Mouse (Mus musculus): Measurements from ENCODE around the gene Lhb. TPM values are rescaled to one million over a fixed set of nuclear protein-coding genes. Genes with fewer than 3 reads are reported as not detected.
"Not testable (repeated sequence)": the region's sequence is repeated elsewhere in the genome, so short reads cannot be mapped to it uniquely, and the experiment has no call there.

Gene Lhb
- total RNA-seq, 2 experiments from 2014 or later, result not detected

DNA sequence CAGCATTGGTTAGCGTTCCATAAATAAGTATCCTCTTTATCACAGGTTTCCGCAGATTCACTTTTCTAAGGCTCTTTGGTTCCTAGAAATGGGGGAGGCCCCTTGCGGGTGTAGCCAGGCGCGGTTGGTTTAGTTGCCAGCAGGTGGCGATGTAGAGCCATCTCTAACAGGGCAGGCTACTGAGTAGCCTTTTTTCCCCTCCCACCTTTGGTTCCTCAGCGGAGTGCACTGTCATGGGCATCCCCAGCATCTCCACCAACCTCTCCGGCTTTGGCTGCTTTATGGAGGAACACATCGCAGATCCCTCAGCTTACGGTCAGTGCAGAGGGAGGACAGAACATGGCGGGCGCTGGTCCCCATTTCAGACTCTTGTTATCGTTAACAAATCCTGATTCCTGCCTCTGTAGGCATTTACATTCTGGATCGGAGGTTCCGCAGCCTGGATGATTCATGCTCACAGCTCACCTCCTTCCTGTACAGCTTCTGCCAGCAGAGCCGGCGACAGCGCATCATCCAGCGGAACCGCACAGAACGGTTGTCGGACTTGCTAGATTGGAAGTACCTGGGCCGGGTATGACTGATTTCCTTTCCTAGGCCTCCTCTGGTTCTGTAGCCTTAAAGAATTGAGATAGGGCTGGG is 30.8 kb downstream of the Lhb start:
- intact Hi-C loops (cut with DNase I), result no loop called here

DNA sequence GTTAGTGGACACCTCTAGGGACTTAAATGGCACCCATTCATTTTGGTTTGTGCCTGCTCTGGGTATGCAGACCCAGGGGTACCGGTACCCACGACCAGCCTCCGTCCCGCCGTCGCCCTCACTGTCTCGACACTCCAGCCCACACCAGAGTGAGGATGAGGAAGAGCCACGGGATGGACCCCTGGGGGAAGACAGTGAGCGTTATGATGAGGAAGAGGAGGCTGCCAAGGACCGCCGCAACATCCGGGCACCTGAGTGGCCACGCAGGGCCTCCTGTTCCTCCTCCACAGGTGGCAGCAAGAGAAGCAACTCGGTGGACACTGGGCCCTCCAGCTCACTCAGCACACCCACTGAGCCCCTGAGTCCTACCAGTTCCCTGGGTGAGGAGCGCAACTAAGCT is 34.4 kb downstream of the Lhb start:
- intact Hi-C loops (cut with DNase I), result no loop called here
- DNase-seq, result no peak

More for the DNA sequence above, 30.8 kb downstream of the Lhb start:
- DNase-seq, result peak; percentile 87

- intact Hi-C loops (cut with DNase I), result no loop called here
- DNase-seq, result no peak
Observed at GRCm38 (mm10) chr7:45455932-45456696, 35.5 kb downstream of the Lhb start.

DNA sequence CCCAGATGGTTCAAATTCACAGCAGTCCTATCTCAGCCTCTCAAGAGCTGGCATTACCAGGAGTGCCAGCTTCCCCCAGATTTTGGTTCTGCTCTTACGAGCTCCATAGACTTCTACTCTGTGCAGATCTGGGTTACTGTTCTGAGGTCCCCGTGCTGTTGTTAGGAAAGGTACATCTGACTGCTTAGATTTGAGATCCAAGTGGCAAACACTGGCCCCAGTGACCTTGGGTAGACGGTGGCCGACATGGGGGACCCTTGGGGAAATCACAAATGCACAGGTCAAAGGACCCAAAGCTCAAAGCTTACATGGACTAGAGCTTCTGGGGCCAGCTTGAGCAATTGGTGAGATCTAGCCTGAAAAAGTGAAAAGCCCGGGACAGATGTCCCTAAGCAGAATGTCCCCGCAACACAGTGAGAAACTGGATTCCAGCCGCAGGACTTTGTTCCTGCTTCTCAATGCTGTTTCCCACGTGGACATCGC is 36.1 kb downstream of the Lhb start:
- intact Hi-C loops (cut with DNase I), result no loop called here
- no peak for DNase-seq

GRCm38 (mm10) chr7:45457204-45458060 is 36.8 kb downstream of the Lhb start:
- DNase-seq, result no peak
- intact Hi-C loops (cut with DNase I), result no loop called here

- intact Hi-C loops (cut with DNase I), result no loop called here
- DNase-seq, result peak; percentile 93
Observed at GRCm38 (mm10) chr7:45458748-45459563, 38.3 kb downstream of the Lhb start.

GRCm38 (mm10) chr7:45459564-45460140 is 39.0 kb downstream of the Lhb start, which contains the start of gene Ftl1:
Gene Ftl1, minus strand, starts transcription at chr7:45459884.
- intact Hi-C loops (cut with DNase I), result not testable (repeated sequence)
- DNase-seq, result peak; percentile 99

DNA sequence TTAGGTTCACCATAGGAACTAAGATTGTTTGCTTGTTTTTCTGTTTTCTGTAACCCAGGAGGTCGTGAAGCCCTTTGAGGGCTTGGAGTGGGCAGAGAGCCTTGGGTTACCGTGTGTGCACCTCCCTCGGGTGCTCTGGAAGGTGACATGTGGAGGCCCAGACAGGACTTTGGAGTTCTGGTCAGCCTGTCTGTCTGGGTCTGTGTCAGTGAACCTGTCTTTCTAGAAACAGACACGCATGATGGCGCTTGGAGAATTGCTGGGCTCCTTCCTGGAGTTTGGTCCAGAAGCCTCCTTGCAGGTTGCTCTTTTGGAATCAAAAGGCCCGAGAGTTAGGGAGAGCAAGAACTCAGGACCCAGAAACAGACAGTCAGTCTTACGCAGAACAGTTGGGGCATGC is 39.8 kb downstream of the Lhb start:
- intact Hi-C loops (cut with DNase I), result no loop called here
- DNase-seq, result no peak

DNA sequence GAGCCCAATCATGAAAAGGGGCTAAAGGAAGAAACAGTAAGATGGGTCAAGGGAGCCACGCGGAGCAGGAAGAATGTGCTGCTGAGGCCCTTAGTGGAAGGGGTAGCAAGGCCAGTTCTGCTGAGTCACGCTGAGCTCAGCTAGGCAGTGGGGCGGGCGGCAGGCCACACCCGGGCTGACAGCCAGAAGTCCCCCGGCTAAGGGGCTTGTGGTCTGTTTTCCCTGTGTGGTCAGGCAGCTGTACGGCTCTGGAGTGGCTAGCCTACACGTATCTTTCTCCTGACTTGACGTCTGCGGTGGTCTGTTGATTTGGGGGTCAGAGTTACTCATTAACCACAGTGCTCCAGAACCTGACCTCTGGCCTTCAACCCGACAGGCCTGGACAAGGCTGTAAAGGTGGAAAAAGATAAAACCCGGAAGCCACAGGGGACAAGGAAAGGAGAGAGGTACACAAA is 40.3 kb downstream of the Lhb start:
- intact Hi-C loops (cut with DNase I), result no loop called here
- peak; percentile 73 for DNase-seq

GRCm38 (mm10) chr7:45461326-45461725 is 40.7 kb downstream of the Lhb start:
- DNase-seq, result no peak
- intact Hi-C loops (cut with DNase I), result no loop called here

DNA sequence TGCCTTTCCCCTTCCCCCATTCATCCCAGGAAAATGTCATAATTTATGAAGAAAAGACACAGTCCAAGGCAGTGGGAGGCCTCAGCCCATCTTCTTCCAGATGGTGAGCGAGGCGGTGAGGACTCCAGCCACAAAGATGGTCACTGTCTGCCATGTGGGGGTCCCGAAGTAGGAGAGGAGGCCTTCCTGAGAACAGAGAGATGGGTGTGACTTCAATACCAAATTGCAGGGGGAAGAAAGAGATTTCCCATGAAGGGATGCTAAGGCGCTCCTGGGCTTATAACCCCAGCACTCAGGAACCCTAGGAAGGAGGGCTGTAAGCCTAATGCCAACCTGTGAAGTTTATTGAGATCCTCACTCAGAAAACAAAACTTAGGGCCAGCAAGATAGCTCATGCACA is 41.2 kb downstream of the Lhb start:
- DNase-seq, result no peak
- intact Hi-C loops (cut with DNase I), result no loop called here

GRCm38 (mm10) chr7:45462325-45462724 is 41.7 kb downstream of the Lhb start:
- DNase-seq, result no peak
- intact Hi-C loops (cut with DNase I), result no loop called here

DNA sequence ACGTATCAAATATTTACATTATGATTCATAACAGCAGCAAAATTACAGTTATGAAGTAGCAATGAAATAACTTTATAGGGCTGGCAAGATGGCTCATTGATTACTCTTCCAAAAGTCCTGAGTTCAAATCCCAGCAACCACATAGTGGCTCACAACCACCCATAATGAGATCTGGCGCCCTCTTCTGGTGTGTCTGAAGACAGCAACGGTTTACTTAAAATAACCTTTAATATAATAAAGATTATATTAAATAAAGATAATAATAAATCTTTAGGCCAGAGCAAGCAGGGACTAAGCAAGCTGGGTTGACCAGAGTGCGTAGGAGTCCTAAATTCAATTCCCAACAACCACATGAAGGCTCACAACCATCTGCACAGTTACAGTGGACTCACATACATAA is 42.2 kb downstream of the Lhb start:
- intact Hi-C loops (cut with DNase I), result not testable (repeated sequence)

DNA sequence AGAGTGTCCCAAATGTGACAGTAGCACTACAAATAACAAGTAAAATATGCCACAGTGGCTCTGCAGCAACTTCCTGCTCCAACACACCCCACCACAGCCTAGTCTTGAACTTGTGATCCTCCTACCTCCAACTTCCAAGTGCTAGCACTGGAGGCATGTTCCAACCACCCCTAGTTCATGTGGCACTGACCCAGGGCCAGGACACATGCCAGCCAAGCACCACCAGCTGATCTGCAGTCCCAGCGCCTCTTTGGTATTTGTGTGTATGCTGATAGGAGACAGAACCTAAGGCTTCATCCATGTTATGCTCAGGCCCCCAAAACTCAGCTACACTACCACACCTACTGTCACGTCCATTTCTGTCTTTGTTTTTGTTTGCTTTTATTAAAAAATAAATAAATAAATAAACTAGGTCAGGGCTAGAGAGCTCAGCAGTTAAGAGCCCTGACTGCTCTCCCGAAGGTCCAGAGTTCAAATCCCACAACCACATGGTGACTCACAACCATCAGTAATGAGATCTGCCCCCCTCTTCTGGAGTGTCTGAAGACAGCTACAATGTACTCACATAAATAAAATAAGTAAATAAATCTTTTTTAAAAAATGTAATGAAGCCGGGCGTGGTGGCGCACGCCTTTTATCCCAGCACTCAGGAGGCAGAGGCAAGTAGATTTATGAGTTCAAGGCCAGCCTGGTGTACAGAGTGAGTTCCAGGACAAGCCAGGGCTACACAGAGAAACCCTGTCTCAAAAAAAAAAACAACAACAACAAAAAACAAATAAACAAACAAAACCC is 43.6 kb downstream of the Lhb start:
- no peak for DNase-seq
- intact Hi-C loops (cut with DNase I), result no loop called here

More for the DNA sequence above, 42.2 kb downstream of the Lhb start:
- DNase-seq, result not testable (repeated sequence)

DNA sequence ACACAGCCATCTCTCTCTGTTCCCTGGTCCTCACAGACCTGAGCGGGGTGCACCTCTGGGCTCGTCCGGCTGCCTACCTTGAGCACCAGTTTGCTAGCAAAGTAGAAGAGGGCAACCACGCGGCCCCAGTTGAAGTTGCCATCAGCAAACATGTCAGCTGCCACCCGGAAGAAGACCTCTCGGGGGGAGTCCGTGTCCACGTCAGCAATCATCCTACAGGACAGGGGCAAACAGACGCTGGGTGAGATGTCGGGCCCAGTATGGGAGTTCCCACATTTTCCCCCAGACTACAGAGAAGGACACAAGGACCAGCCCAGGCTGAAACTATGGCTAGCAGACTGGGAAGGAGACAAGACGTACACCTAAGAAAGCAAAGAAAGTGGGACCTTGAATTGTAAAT is 44.5 kb downstream of the Lhb start:
- no peak for DNase-seq
- intact Hi-C loops (cut with DNase I), result no loop called here

- intact Hi-C loops (cut with DNase I), result no loop called here
- no peak for DNase-seq
Observed at GRCm38 (mm10) chr7:45465549-45465948, 44.9 kb downstream of the Lhb start.

DNA sequence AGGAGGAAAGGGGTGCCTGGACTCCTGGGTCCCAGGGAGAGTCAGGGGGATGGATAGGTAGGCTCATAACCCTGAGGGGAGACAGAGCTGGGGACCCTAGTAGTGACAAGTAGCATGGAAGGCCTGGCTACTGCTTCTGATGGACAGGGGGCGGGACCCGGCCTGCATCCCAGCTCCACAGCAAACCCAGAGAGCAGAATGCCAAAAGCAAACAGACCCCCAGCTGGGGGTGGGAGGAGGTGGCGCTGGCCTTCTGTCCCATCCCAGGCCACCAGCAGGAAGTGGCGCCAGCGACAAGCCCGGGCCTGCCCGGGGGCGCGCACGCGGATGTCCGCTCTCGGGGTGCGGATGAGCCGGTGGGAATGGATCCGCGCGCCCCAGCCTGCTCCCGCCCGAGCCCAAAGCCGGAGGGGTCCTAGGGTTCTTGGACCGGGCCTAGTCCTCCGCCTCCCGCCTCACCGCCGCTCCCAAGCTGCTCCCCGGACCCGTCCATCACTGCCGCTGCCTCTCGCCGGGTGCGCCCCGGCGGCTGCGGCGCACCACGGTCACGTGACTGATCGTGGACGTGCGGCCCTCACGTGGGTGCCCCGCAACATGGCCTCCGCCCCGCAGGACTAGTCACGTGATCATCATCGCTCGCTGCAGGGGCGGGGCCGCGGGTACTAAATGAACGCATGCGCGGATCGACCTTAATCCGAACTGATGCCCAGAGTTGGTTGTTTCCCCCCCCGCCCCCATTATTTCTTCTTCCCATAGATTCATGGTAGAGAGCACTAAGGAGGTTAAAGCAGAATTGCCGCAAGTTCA is 45.9 kb downstream of the Lhb start, which contains the start of gene Bax:
Gene Bax (minus strand): TSS at position 616 of the 807 bp plus-strand sequence.
- DNase-seq, result peak; percentile 98
- intact Hi-C loops (cut with DNase I), result no loop called here

DNA sequence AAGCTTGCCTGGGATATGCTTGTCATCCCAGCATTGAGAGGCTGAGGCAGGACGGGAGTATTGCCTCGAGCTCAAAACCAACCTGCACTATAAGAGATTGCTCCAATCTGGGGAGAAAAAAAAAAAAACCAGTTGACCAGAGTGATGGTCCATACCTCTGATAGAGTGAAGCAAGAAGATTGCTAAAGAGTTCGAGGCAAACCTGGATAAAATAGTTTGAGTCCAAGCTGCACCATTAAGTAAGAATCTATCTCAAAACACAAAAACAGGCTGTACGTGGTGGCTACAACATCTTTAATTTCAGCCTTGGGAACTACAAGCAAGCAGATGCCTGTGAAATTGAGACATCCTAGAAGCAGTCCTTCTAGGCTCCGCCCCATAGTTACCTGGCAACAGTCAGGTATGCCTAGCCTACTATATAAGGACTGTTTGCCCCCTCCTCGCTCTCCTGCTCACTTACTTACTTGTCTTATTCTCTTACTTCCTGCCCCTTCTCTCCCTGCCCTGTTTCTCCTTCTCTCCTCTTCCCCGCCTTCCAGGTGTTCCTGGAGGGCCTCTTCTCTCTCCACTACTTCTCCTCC is 46.6 kb downstream of the Lhb start:
- no peak for DNase-seq
- intact Hi-C loops (cut with DNase I), result no loop called here
